Mouse (Mus musculus) liver, embryonic 14.5 days (tissue): ENCODE measurements around the gene Rfx1.

ENCODE experiments used
- CTCF ChIP-seq: IDR thresholded peaks from 2 replicates; pipeline ENCODE4 v1.5.1; 2016; ENCODE audit warnings: antibody characterized with exemption, low read depth, control low read depth
- EP300 ChIP-seq: IDR thresholded peaks from 2 replicates; pipeline ENCODE4 v1.6.1; 2016; ENCODE audit warnings: antibody characterized with exemption, low read depth

DNA sequence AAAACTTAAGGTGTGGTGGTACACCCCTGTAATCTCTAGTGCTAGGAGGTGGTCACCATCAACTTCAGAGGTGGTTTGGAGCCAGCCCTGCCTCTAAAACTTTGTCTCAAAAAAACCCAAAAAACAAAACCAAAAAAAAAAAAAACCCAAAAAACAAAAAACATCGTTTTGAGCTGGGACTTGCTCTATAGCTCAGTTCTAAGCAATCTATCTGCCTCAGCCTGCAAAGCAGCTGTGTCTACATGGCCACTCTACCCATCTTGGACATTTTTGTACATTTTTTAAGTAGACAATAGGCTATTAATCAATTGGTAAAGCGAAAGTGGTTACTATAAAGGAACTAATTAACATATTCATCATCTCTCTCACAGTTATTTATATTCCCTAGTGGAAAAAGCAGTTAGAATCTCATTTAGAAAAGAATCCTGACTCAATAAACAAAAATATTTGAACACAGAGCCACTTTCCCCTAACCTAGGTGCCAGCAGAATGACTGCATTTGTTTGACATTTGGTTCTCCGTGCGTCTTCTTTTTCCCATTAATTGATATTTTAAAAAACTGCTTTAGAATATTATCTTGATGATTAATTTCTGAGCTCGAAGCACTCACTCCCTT is 1.1 kb upstream of the Rfx1 start:
- TF ChIP-seq CTCF, result no peak
- TF ChIP-seq EP300, result no peak
